Mouse (Mus musculus) embryonic fibroblast, embryonic 13.5 days (primary cell): ENCODE results near the gene Ndufb4.

Experiments
- CTCF ChIP-seq: IDR thresholded peaks from 2 replicates; pipeline ENCODE4 v1.5.1; 2011; ENCODE audit warnings: mild to moderate bottlenecking, control low read depth, low read length, moderate library complexity, borderline replicate concordance; ENCODE audit not compliant: insufficient read depth
- POLR2A ChIP-seq: IDR thresholded peaks from 2 replicates; pipeline ENCODE4 v1.6.1; 2011; ENCODE audit warnings: low read depth, mild to moderate bottlenecking, control low read depth, low read length, moderate library complexity

- TF ChIP-seq CTCF, result no peak
- no peak for TF ChIP-seq POLR2A
Observed at GRCm38 (mm10) chr16:37684259-37684633, 30.0 kb upstream of the Ndufb4 start.
